8 mouse cellular contexts compared by ENCODE assay signal in genomic region chr3:145575743-145576481, GRCm38 (mm10). TPM values are rescaled to one million over a fixed set of nuclear protein-coding genes. Genes with fewer than 3 reads are reported as not detected.
DNase-seq lines count a peak whose midpoint lies in the region; ATAC-seq lines count a peak whose summit lies in the region.

Gene Znhit6 (plus strand): TSS chr3:145576205.

- peak; percentile 90 for ATAC-seq in hindbrain, embryonic 12.5 days (ENCODE audit: low FRiP score)

- peak within 1 kb of the TSS; percentile 84 for H3K4me3 ChIP-seq in hindbrain, embryonic 12.5 days

- H3K4me1 ChIP-seq in hindbrain, embryonic 12.5 days = peaks cover 12% of the 10 kb centered on the region

- H3K27me3 ChIP-seq in hindbrain, embryonic 12.5 days = no peaks in the 10 kb centered on the region

- peak within 1 kb of the TSS; percentile 55; the same call in 1 of the 2 replicates for H3K27ac ChIP-seq in hindbrain, embryonic 12.5 days

- H3K9me3 ChIP-seq in hindbrain, embryonic 12.5 days (replicated peaks) = no peaks in the 10 kb centered on the region

- peak within 1 kb of the TSS; percentile 84 for H3K9ac ChIP-seq in hindbrain, embryonic 12.5 days

- peak within 1 kb of the TSS; percentile 78 for H3K4me2 ChIP-seq in hindbrain, embryonic 12.5 days (replicated peaks)

- peak; percentile 95 for DNase-seq in NIH3T3 (ENCODE audit: low read depth)
- peak; percentile 96 to 97 for DNase-seq in cerebellum, postnatal 10 days
- DNase-seq in frontal cortex, postnatal 10 days (ENCODE audit: low spot score in 2 of 2) = peak; percentile 90 to 94
- peak; percentile 93 to 94 for DNase-seq in layer of hippocampus, postnatal 14 days (ENCODE audit: low spot score in 2 of 2)
- peak; percentile 92 for DNase-seq in lung, postnatal 14 days
- peak; percentile 80 for DNase-seq in retina, adult 2 months (ENCODE audit: low read depth, low spot score)
- DNase-seq in thymus, postnatal 36 days = peak; percentile 92 to 94

- WGBS in hindbrain, embryonic 12.5 days = 5% methylated on average over 37 of the region's 37 CpGs

- peaks cover 24% of the 10 kb centered on the region for H3K36me3 ChIP-seq in hindbrain, embryonic 12.5 days

RNA-seq across cellular contexts. Expression of gene Znhit6, which starts in this region (rescaled TPM):
- 40.7 and 43.4 TPM in 2 replicates for polyA plus RNA-seq in hindbrain, embryonic 12.5 days (2016; fragmentation: Nextera tagmentation; extraction: Ambion mirVana)
- total RNA-seq in layer of hippocampus, postnatal 14 days (2021) = 10 to 100 TPM; 17.4 to 17.5 TPM

Comparison
In these comparisons a context has a peak if more than half of its experiments do, and no peak if none do; other contexts are left out.
1. Peak in every context shown above with its lines: DNase-seq, ATAC-seq, H3K4me3 ChIP-seq and H3K27ac ChIP-seq.